Mouse (Mus musculus) liver (tissue): ENCODE data around the gene Gsk3a.
A peak's percentile ranks its signal among the peaks of the same experiment; 100 is the strongest.

Experiments used
- DNase-seq: peaks from one replicate; pipeline ENCODE4 v3.0.0-alpha.2; 2020; ENCODE audit warnings: mixed read lengths

Gsk3a gene

GRCm38 (mm10) chr7:25219756-25220456 is 17.7 kb downstream of the Gsk3a start:
- peak; percentile 98 for DNase-seq

GRCm38 (mm10) chr7:25219416-25219750 is 18.3 kb downstream of the Gsk3a start:
- no peak for DNase-seq

- peak; percentile 78 for DNase-seq
Measured at GRCm38 (mm10) chr7:25218705-25219415, 18.8 kb downstream of the Gsk3a start.

- peak; percentile 52 for DNase-seq
Measured at GRCm38 (mm10) chr7:25217653-25218395, 19.8 kb downstream of the Gsk3a start.

GRCm38 (mm10) chr7:25214172-25214571 is 23.5 kb downstream of the Gsk3a start:
- DNase-seq = no peak

GRCm38 (mm10) chr7:25213099-25213498 is 24.6 kb downstream of the Gsk3a start:
- no peak for DNase-seq

- no peak for DNase-seq
Measured at GRCm38 (mm10) chr7:25210482-25210881, 27.2 kb downstream of the Gsk3a start.

- DNase-seq = peak; percentile 81
Measured at GRCm38 (mm10) chr7:25209161-25209622, 28.5 kb downstream of the Gsk3a start.

GRCm38 (mm10) chr7:25206094-25206830 is 31.4 kb downstream of the Gsk3a start:
- no peak for DNase-seq

- no peak for DNase-seq
Measured at GRCm38 (mm10) chr7:25205355-25206093, 32.1 kb downstream of the Gsk3a start.

GRCm38 (mm10) chr7:25203624-25204023 is 34.0 kb downstream of the Gsk3a start:
- DNase-seq = no peak

GRCm38 (mm10) chr7:25197384-25198018 is 40.1 kb downstream of the Gsk3a start:
- DNase-seq = no peak

GRCm38 (mm10) chr7:25196107-25196506 is 41.5 kb downstream of the Gsk3a start:
- no peak for DNase-seq

- peak; percentile 86 for DNase-seq
Measured at GRCm38 (mm10) chr7:25195148-25195547, 42.5 kb downstream of the Gsk3a start.

- no peak for DNase-seq
Measured at GRCm38 (mm10) chr7:25192110-25192509, 45.5 kb downstream of the Gsk3a start.

- no peak for DNase-seq
Measured at GRCm38 (mm10) chr7:25190806-25191205, 46.8 kb downstream of the Gsk3a start.

- DNase-seq = peak; percentile 88
Measured at GRCm38 (mm10) chr7:25187662-25188650, 49.7 kb downstream of the Gsk3a start.

- no peak for DNase-seq
Measured at GRCm38 (mm10) chr7:25184091-25184490, 53.6 kb downstream of the Gsk3a start.

GRCm38 (mm10) chr7:25181814-25182213 is 55.8 kb downstream of the Gsk3a start:
- DNase-seq = no peak

- DNase-seq = peak; percentile 54
Measured at GRCm38 (mm10) chr7:25181331-25181790, 56.3 kb downstream of the Gsk3a start.
